Mouse (Mus musculus) layer of hippocampus, adult 9-10 months (tissue): Measurements from ENCODE around the gene Art5.

Source experiments
- DNase-seq: peaks from one replicate; pipeline ENCODE4 v3.0.0; 2022; ENCODE audit warnings: low spot score

Gene Art5

GRCm38 (mm10) chr7:102109171-102109570 lies at the start of gene Art5:
TSS of gene Art5 (minus strand) at chr7:102109489.
- DNase-seq: no peak

GRCm38 (mm10) chr7:102153691-102154090 lies 44.4 kb upstream of the Art5 start:
- no peak for DNase-seq

GRCm38 (mm10) chr7:102137898-102138297 lies 28.6 kb upstream of the Art5 start:
- no peak for DNase-seq

- DNase-seq: no peak
These were observed 28.2 kb upstream of the Art5 start for GRCm38 (mm10) chr7:102137464-102137863.

- DNase-seq: no peak
These were observed 23.1 kb upstream of the Art5 start for GRCm38 (mm10) chr7:102132395-102132794.

GRCm38 (mm10) chr7:102120326-102120725 lies 11.0 kb upstream of the Art5 start:
- no peak for DNase-seq

GRCm38 (mm10) chr7:102117382-102117781 lies 8.1 kb upstream of the Art5 start:
- DNase-seq: no peak

- no peak for DNase-seq
These were observed 7.5 kb upstream of the Art5 start, which contains the start of gene Chrna10 for GRCm38 (mm10) chr7:102116579-102117331. TSS of gene Chrna10 (minus strand) at chr7:102116828.

- DNase-seq: no peak
These were observed 4.0 kb upstream of the Art5 start for GRCm38 (mm10) chr7:102113151-102113729.

GRCm38 (mm10) chr7:102109746-102110145 lies 457 bp upstream of the Art5 start:
- DNase-seq: no peak

GRCm38 (mm10) chr7:102108206-102108605 lies 1.1 kb downstream of the Art5 start:
- DNase-seq: no peak

- no peak for DNase-seq
These were observed 2.6 kb downstream of the Art5 start for GRCm38 (mm10) chr7:102106700-102107141.

- DNase-seq: no peak
These were observed 5.2 kb downstream of the Art5 start for GRCm38 (mm10) chr7:102104126-102104525.

- DNase-seq: no peak
These were observed 5.7 kb downstream of the Art5 start for GRCm38 (mm10) chr7:102103555-102103954.

- no peak for DNase-seq
These were observed 6.6 kb downstream of the Art5 start for GRCm38 (mm10) chr7:102102696-102103095.

GRCm38 (mm10) chr7:102102241-102102640 lies 7.0 kb downstream of the Art5 start:
- DNase-seq: no peak

GRCm38 (mm10) chr7:102101487-102101886 lies 7.8 kb downstream of the Art5 start, which contains the start of gene Art1:
TSS of gene Art1 (plus strand) at chr7:102101743.
- no peak for DNase-seq

GRCm38 (mm10) chr7:102100868-102101267 lies 8.4 kb downstream of the Art5 start:
- no peak for DNase-seq

- DNase-seq: no peak
These were observed 9.3 kb downstream of the Art5 start for GRCm38 (mm10) chr7:102099760-102100661.

GRCm38 (mm10) chr7:102087336-102087735 lies 22.0 kb downstream of the Art5 start:
- DNase-seq: no peak

- no peak for DNase-seq
These were observed 25.1 kb downstream of the Art5 start for GRCm38 (mm10) chr7:102084041-102084696.

GRCm38 (mm10) chr7:102082816-102083215 lies 26.5 kb downstream of the Art5 start, which contains the start of gene Trpc2:
TSS of gene Trpc2 (plus strand) at chr7:102083116.
- no peak for DNase-seq
